Mouse (Mus musculus) C2C12 (cell line): ENCODE data around the gene Itgb1.

Experiments used
- CEBPB ChIP-seq: IDR thresholded peaks from one replicate; pipeline ENCODE4 v1.6.1; 2011; ENCODE audit warnings: low read depth, mild to moderate bottlenecking, control low read depth, moderate library complexity
- CTCF ChIP-seq: IDR thresholded peaks from one replicate; pipeline ENCODE4 v1.5.1; 2011; ENCODE audit not compliant: control insufficient read depth, insufficient read depth, insufficient read length
- MAX ChIP-seq: IDR thresholded peaks from one replicate; pipeline ENCODE4 v1.6.1; 2011; ENCODE audit warnings: mild to moderate bottlenecking, control low read depth
- MYOD1 ChIP-seq: IDR thresholded peaks from one replicate; pipeline ENCODE4 v1.6.1; 2011; ENCODE audit warnings: low read depth; ENCODE audit not compliant: control insufficient read depth, insufficient read length
- USF1 ChIP-seq: IDR thresholded peaks from one replicate; pipeline ENCODE4 v1.6.1; 2011; ENCODE audit warnings: low read depth, mild to moderate bottlenecking, control low read depth, moderate library complexity

GRCm38 (mm10) chr8:128734118-128734517, 48.7 kb downstream of the Itgb1 start:
- no peak for TF ChIP-seq MAX
- no peak for TF ChIP-seq MYOD1
- no peak for TF ChIP-seq CTCF
- no peak for TF ChIP-seq USF1
- TF ChIP-seq CEBPB = no peak
